Mouse (Mus musculus) heart, postnatal 0 days (tissue): ENCODE data around the gene Pum2.

Experiments
- CTCF ChIP-seq: IDR thresholded peaks from 2 replicates; pipeline ENCODE4 v1.5.1; 2016; ENCODE audit warnings: antibody characterized with exemption, control low read depth, low read depth
- EP300 ChIP-seq: IDR thresholded peaks from 2 replicates; pipeline ENCODE4 v1.6.1; 2016; ENCODE audit warnings: antibody characterized with exemption, low read depth

DNA sequence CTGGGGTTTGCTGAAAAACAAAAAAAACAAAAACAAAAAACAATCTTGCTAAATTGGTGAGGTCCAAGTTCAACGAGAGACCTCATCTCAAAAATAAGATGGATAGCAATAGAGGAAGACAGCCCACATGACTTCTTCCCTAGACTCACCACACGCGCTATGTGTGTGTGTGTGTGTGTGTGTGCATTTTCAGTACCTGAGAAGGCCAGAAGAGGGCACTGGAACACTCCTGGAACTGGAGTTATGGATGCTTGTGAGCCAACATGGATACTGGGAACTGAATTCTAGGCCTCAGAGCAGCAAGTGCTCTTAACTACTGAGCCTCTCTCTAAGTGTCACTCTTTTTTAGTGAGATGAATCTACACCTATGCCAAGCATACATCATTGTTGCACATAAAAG lies 84.1 kb downstream of the Pum2 start:
- TF ChIP-seq EP300 (no peak), CTCF (peak; percentile 17; the same call in 1 of the 2 replicates)
